Mouse (Mus musculus) 3T3-L1 (cell line): Measurements from ENCODE around the gene Prkch.

Experiments used
- DNase-seq: peaks from one replicate; pipeline ENCODE4 v3.0.0-alpha.2; 2015; ENCODE audit warnings: low read depth, low spot score

The Prkch gene

DNA sequence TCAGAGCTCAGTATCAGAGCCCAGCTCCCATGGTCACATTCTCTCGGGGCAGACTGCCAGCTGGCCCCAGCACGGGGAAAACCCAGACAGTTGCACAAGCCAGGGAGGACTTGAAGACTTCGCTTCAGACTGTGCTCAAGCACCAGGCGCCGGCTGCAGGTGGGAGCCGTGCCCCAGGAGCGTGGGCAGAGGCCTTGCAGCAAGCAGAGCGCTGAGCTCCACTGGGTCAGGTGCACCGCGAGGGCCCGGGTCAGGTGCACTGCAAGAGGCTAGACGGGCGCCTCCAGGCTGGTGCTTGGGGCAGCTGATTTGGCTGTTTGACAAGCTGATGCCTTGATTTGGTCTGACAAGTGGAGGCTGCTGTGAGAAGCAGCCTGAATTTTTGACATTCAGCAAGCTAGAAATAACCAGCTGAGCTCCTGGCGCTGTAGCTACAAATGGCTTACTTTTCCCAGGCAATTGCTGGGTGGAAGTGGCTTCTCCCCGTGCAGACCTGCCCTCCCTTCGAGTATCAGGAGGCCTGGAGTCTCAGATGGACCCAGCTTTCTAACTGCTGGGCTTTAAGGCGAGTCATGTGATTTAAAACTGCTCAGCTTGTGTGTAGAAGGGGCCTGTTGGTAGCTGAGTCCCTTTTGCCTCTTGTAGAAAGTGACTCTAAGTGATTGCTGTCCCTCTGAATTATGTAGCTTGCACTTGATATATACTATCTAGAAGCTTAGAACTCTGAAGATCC lies 209.7 kb downstream of the Prkch start:
- peak; percentile 80 for DNase-seq

DNA sequence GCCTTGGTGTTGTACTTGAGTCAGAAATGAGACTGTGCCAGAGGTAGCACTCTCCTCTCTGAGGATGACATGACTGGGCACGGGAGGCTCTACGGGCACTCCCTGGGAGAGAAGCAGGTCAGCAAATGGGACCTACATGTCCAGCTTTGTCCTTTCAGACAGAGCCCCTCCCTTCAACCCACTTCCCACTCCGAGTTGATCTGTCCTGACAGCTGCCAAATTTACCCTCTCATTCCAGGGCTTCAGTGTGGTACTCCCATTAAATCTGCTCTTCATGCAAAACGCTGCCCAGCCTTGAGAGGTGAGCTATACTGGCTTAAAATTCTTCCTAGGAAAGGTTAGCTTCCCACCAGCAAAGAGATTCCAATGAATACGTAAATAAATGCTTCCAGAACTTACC lies 215.1 kb downstream of the Prkch start:
- DNase-seq, result no peak

DNA sequence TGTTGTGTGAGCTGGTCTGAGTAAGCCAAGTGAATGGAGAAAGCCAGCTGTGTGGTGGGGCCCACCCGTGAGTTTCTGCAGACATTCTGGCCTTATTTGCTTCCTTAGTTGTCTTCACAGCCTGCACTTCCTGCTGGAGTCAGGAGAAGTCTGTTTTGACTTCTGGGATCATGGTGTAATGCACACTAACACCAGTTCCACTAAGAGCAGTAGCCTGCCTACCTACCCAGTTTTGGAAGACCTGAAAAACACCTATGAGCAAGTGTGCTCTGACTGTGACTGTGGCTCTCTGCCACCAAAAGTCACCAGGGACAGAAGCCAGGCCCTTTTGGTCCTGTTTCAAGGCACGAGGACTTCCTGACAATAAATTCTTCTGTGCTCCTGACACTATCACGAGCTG lies 216.3 kb downstream of the Prkch start:
- DNase-seq, result no peak

DNA sequence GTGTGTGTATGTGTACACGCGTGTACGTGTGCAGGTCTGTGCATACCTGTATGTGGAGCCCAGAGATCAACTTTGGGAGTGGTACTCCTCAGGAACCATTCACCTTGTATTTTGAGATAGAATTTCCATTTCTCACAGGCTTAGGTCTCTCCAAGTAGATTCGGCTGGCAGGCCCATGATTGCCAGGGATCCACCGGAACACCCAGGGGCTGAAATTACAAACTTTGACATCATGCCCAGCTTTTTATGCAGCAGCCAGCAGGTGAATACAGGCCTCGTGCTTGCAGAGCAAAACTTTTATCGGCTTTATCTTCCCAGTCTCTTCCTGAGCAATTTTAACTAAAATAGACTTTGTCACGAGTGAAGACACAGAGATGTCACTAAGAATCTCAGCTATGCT lies 217.2 kb downstream of the Prkch start:
- no peak for DNase-seq

DNA sequence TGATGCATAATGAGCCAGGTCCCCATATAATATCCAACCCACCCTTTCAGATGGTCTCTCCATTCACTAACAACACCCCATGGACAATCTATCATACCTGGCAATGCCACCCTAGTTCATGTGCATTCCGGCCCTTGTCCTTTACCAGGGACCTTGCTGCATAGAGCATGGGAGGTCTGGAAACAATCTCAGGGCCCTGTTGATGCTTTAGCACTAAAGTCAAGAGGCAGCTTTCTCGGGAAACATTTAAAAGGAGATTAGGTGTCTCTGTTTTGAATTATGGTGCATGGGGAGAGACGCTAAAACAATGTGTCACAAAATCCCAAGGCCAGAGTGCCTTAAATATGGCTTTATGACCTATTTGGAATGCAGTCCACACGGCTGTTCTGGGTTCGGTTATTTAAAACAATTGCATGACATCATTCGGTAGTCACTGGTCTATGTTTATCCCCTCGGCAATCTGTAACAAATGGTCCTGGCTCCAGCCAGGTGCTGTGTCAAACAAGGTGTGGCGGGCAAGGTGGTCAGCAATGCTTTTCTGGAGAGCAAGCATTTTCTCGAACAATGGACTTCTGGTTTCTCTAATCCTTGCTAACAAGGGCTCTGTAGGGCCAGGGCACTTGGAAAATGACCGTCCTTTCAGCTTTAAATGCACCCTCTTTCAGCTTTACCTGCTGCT lies 217.9 kb downstream of the Prkch start:
- no peak for DNase-seq

DNA sequence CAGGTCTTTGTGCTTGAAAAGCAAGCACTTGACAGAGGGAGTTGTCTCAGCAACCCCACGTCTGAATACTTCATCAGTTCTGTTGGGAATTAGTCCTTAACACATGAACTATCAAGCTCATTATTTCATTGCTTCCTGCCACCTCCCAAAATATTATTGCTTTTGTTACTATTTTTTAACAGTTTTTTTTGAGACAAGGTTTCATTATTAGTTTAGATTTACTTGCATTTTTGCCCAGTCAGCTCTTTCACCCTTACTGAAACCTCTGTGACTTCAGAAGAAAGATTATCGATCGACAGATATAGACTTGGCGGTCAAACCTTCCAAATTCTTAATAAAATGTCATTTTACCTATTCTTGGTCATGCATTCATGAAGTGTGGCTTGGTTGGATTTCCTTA lies 219.3 kb downstream of the Prkch start:
- DNase-seq, result no peak

DNA sequence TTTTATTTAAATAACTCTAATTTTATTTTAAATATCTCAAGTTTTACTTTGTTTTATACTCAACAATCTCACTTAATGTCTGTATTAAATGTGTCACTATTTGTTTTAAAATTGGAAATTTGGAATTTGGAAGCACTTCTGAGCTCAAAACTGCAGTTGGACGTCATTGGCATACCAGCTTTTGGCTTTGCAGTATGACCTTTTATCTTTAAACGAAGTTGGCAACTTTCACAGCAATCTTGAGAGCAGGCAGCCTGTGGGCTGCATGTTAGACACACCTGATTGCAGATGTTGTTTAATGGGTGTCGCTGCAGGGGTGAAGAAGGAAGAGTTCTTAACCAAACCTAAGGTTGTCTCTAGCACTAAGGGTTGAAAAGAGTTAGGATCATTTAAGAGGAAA lies 220.9 kb downstream of the Prkch start:
- no peak for DNase-seq

DNA sequence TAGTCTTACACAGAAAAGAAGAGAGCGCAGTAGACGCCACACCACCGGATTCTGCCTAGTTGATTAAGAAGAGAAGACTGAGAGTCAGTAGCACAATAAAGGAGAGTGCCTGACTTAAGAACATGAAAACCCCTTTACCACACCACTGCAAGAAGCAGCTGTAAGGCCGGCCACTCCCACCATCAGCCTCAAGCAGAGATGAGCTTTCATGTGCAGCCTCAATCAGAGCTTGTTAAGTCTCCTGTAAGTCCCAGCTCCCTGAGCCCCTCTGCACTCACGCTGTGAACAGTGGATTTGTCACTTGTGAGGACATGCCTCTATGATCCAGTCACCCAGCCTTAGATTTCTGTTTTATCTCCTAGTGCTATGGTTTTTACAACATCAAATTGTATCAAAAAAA lies 221.4 kb downstream of the Prkch start:
- no peak for DNase-seq

DNA sequence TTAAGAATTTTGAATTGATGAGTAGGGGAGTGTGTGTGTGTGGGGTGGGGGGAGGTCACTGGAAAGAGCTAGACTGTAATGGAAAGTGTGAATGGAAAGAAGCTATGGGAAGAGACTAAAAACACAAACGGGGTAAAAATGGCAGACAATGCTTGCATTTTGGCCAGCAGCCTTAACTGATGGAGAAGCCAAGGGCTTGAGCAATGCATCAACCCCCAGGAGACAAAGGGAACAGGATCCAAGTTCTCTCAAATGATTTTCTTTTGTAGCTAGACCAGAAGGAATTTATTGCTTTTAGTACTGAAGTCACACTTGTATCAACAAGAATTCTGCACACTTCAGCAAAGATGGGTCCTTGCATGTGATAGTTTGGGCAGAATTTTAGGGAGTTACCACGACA lies 222.6 kb downstream of the Prkch start:
- peak; percentile 74 for DNase-seq

DNA sequence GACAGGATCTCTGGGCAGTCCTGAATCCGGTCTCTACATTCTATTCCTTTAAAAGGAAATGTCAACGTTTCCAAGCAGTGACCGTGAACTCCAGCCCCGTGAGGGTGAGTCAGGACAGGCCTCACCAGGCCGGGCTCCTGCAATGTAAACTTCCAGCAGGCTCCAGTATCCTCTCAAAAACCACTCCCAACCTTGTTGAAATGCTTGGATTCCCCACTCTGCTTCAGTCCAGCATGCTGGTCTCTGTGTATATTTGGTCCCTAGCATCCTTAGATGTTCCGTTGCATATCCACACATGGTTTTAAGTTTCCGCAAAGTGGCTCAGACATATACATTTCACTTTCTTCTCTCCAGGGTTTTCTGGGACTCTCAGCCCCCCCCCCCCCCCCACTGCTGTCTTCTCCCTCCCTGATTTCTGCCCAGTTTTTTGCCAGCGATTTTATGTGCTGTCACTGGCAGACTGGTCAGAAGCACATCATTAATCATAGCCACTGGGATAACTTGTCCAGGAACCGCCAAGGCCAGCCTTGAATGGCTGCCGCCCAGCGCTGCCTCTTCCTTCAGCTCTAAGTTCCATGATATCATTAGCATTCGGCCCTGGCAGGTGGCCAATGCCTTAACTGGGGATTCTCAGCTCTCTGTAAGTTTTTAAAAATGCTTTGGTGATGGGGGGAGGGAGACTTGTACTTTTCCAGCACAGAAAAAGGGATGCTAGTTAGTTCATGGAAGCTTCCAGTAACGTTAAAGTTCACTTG lies 225.6 kb downstream of the Prkch start:
- peak; percentile 96 for DNase-seq

DNA sequence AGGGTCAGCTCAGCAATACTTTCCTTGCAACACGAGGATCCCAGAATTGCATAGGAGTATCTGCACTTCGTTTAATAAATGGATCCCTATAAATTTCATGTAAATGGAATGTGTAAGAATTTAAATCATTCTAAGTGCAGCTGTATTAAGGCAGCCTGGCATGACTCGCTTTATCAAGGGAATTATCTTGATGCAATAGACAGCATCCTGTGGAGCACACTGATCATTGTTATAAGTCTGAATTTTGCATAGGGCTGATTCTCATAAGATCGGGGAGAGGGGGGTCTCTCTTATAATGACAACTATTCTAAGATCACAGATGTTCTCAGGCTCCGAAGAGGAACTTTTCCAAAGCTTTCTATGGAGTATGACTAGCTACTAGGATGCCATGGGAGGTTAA lies 226.3 kb downstream of the Prkch start:
- DNase-seq, result peak; percentile 44

DNA sequence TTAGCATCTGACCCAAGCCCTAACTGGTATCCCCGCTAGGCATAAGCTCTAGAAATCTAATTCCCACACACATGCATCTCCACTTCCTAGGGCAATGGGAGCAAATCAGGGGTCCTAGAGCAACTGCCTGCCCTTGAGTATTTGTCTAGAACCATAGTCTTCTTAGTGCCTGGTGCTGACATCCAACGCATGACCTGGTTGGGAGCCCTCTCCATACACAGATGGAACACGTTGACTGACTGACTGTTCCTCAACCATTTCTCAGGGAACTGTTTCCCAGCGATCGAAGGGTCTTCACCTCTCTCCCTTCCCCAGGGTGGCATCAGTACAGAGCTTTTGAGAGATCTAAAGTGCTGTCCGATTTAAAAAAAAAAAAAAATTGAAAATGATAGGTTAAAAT lies 227.6 kb downstream of the Prkch start:
- no peak for DNase-seq

DNA sequence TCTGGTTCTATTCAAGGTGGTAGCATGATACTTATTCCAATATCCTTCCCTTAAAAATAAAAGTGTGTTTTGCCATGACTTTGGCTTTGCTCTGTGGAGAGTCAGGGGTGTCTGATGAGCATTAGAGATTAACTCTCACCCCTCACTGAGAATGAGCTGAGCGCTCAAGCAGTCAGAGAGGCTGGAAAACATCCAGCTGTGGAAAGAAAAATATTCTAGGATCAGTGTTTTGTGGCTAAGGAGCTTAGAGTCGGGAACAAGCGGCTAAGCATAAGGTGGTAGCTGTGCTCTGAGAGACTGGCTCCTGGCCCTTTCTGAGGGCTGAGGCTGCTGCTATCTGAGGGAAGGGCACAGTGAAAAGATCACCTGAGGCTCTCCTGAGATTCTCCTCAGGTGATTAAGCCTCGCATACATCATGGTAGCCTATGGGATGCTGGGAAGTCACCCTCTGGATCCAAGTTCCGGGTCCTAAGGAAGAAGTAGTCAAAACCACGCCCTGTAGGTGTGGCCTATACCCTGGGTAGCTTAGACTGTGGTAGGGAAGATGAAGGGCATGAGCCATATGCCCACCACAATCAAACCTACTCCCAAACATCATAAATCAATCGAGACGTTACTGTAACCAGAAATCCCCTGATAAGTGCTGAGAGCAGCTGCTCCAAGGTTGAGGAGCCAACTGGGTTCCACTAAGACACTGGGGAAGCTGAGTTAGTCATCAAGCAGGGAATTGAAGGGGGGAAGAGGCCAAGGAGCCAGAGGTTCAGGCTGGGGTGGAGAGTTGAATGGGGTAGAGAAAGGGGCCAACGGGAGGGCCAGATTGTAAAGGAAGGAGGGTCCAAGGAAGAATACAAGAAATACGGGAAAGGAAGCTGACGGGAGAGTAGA lies 228.7 kb downstream of the Prkch start:
- peak; percentile 74 for DNase-seq

DNA sequence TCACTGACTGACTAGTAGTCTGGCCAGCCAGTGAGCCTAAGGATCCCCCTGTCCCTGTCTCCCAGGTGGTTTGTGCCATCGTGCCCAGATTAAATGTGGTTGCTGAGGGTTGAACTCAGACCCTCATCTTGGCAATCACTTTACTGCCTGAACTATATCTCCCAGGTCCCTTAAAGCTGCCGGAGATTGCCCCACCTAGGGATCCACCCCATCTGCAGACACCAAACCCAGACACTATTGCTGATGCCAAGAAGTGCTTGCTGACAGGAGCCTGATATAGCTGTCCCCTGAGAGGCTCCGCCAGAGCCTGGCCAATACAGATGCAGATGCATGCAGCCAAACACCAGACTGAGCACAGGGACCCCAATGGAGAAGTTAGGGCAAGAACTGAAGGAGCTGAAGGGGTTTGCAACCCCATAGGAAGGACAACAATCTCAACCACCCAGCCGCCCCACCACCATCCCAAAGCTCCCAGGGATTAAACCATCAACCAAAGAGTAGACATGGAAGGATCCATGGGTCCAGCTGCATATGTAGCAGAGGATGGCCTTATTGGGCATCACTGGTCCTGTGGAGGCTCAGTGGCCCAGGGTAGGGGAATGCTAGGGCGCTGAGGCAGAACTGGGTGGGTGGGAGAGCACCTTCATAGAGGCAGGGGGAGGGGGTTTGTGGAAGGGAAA lies 229.6 kb downstream of the Prkch start:
- no peak for DNase-seq

DNA sequence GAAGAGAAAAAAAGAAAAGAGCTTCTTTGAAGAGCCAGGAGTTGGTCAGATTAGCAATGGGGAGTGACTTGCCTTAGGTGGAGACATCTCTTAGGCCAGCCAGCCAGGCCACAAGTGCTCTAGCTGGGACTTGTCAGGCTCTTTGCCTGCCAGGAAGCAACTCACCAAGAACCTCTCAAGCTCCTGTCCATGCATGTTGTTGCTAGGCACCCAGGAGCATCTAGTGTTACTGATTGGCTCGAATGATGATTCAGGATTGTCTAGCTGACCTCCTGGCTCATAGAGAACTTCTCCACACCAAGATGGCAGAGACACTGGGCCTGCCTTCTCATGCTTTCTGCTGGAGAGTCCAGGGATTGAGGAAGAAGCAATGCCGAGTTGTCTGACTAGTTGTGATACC lies 230.3 kb downstream of the Prkch start:
- DNase-seq, result no peak

DNA sequence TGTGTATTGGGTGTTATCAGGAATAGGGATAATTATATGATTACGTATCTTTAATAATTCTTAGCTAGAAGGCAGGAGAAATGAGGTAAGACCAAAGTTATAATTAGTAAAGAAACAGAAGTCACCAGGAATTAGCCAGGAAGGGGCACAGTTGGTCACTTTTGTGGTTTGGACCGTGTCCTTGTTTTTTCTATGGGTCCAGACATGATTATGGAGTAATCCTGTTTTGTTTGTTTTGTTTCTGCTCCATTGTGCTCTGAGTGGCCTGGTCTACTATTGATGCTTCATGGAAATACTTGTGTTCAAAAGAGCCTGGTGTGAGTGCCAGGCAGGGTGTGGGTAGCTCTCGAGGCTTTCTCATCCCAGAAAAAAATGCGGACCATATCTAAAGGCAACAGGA lies 230.9 kb downstream of the Prkch start:
- no peak for DNase-seq

DNA sequence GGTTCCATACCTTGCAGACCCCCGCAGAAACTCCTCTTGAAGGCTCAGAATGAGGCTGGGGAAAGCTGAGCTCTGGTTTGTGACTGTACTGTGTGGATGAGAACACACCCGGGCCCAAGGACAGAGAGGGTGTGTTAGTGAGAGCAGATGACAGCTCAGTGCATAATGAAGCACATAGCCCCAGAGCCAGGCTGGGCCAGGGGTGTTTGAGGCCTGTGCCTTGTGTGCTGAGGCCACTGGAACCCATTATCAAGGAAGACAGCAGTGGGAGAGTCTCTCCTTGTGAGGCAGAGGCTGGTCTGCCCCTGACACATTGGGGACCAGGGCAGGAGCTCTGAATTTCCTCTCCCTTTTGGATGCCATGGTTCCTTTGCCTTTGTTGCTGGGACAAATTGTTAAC lies 231.3 kb downstream of the Prkch start:
- no peak for DNase-seq

DNA sequence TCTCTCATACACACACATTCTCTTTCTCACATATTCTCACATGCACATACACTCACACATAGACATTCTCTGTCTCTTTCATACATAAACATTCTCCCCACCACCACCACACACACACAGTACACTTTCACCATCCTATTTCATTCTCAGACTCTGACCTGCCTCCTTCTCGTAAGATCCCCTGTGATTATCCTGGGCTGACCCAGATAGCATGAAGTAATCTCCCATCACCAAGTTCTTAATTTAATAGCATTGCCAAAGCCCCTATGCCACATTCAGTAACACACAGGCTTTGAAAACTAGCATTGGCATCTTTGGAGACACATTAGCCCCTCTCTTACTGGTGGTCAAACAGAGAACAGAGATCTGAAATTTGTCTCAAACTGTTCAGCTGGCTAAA lies 232.3 kb downstream of the Prkch start:
- no peak for DNase-seq

DNA sequence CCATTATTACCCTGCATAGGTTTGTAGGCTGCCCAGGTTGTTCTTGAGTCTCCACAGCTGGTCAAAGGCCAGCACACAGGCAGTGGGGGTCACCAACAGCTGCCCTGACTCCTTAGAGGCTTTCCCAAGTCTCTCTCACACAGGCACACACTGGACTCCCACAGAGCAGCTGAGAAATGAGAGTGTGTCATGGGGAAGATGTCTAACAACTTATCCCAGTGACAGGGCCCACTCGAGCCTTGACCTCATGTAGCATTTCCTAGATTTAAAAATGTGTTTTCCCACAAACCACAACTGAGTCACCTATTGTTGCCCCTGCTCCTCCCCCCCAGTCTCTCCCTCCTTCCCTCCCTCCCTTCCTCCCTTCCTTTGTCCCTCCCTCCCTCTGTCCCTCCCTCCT lies 234.2 kb downstream of the Prkch start:
- peak; percentile 68 for DNase-seq

DNA sequence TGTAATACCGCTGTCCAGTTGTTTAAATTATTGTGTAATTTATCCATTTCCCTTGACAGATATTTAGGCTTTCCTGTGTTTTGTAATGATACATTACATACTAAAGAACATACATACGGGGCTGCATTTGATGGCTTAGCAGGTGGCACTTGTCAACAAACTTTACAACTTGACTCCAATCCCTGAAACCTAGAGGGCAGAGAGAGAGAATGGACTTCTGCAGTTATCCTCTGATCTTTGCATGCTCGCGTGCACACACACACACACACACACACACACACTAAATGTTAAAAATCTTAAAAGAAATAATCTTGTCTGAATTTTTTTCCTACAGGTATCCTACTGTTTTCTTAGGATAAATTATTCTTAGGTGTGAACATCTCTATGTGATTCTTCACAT lies 236.6 kb downstream of the Prkch start:
- no peak for DNase-seq

DNA sequence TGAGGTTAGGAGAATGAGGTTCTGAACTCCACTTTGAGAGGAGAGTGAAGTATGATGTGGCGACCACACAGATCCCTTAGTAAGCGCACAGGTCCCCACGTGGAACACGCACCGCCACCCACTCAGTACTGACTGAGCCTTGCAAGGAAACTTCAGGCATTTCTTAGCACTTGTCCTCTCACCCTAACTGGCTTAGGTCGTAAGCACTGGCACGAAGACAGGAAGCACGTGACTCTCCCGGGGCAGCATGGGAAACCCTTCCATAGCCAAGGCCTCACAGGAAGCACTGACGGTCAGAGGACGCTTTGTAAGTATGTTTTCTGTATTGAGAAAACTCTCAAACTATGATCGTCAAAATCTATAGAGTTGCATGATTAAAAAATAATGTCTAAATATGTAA lies 237.7 kb downstream of the Prkch start:
- DNase-seq, result no peak
